Mouse (Mus musculus): ENCODE data around the gene Tmem144.

DNA sequence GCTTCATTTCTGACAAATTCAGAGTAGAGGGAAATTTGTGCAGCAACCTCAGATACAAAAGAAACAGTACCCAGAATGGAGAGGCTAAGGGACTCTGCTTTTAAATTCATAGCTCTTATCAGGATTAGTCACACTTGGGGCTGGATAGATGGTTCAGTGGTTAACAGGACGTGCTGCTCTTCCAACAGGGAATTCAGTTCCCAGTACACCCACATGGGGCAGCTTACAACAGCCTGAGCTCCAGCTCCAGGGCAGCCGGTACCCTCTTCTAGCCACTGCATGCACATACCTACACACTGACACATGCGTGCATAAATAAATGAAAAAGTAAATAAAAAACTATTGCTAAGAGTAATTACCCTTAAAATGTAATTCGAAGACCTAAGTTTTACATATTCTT lies 36.3 kb downstream of the Tmem144 start:
- TF ChIP-seq GATA1 (IDR thresholded peaks at IDR 0.05; ENCODE audit: borderline replicate concordance, low read length): no peak
- no peak for TF ChIP-seq FLI1 (IDR thresholded peaks at IDR 0.05; ENCODE audit: low read length)

All from megakaryocyte, embryonic 14.5 days (primary cell).